Mouse (Mus musculus) right cerebral cortex, postnatal 10 days (tissue): ENCODE data around the gene Prune1.

ENCODE experiments used
- DNase-seq, 2 experiments: peaks; one replicate each; pipeline ENCODE4 v3.0.0; 2021; ENCODE audit warnings: low spot score in 2 of 2

Gene Prune1

GRCm38 (mm10) chr3:95277149-95277551 is 4.7 kb downstream of the Prune1 start:
- DNase-seq, result no peak

DNA sequence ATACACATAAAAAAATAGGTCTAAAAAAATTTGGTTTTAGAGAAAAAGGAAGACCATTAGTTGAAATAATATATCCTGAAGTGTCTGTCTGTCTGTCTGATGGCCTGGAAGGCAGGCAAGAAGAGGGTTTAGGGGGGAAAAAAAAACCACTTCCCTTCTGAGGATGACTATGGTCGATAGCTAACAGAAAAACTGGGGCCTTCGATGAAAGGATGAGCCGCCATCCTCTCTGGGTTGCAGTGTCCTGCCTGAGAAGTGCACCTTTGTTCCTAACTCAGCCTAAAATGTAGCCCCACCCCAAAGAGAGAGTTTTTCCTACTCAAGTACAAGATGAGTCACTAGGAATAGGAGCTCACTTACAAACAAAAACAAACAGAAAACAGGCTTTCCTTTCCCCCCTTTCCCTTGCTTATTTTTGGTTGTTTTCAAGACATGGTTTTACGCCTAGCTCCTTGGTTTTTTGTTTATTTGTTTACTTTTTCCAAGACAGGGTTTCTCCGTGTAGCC is 5.4 kb downstream of the Prune1 start:
- DNase-seq, result no peak

DNA sequence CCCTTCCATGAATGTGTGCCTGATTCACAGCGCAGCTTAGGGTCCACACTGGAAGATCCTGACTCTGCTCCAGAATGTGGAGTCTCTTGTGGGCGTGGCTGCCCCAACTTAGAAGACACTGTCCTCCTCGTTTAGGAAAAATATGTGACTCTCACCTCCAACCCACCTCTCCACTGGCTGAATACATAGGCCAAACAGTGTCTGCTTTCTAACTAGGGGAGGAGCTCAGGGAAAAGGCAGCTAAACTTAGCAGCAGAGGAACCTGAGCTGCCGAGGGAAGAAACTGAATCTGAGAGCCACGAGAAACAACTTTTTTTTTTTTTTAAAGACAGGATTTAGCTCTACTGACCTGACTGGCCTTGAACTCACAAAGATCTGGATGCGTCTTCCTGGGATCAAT is 6.7 kb downstream of the Prune1 start:
- no peak for DNase-seq

GRCm38 (mm10) chr3:95274453-95274852 is 7.4 kb downstream of the Prune1 start:
- no peak for DNase-seq

GRCm38 (mm10) chr3:95273471-95273870 is 8.4 kb downstream of the Prune1 start:
- no peak for DNase-seq

- no peak for DNase-seq
These were observed 11.0 kb downstream of the Prune1 start for GRCm38 (mm10) chr3:95270766-95271364.

- DNase-seq, result peak in 1 of 2 experiments; percentile 53
These were observed 12.1 kb downstream of the Prune1 start for GRCm38 (mm10) chr3:95269789-95270188.

DNA sequence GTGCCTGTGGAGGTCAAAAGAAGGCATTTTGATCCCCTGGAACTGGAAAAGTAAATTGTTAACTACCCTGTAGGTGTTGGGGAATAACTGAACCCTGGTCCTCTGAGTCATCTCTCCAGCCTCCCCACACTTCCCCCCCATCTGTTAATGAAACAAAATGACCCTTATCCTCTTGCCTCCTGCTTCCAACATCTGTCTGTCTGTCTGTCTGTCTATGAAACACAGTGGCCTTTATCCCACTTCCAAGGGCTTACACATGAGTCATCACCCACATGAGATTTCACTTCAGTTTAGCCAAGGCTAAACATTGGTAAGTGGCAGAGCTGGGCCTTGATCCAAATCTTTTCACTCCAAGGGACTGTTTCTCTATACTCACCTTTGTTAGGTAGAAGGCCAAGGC is 14.0 kb downstream of the Prune1 start:
- no peak for DNase-seq

GRCm38 (mm10) chr3:95266052-95266451 is 15.8 kb downstream of the Prune1 start:
- no peak for DNase-seq

DNA sequence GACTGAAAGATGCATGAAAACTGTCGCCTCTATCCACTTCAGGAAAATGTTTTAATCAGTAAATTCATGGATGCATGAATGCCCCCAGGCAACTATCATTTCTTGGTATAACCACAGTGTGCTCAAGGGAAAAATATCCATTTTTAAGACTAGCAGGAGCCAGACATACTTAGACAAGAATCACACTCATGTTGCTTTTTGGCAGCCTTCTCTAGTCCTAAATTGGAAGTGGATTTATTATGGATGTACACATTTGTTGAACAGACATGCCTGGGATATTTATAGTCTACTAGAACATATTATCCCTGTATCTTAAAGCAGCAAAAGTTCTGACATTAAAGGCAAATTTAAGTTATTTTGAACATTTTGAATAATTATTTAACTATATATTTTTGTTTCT is 17.2 kb downstream of the Prune1 start:
- DNase-seq, result no peak

DNA sequence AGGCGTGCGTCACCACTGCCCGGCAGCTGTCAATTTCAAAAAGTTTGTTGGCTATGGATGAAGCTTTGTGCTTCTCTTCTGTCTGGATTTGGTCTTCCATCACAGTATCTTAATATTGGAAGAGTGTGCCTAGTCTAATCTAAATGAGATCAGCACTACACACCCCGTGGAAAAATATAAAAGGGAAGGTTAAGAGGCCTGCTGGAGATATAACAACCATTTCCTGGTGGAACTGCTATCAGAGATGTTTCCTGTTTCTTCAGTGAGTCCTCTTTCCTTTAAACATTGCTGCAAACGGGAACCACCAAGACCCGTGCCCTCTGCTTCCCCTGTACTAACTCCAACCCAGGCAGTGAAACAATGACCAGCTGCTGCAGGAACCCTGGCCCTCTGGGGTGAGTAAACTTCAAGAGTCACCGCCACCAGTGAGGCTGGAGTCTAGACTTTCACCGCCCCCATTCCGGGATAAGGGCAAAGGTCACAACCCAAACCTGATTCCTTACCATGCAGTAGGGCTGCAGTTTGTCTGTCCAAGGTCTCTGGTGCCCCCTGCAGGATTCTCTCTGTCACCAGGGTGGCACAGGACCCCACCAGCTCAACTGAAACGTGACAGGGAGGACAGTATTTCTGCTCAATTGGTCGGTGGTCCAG is 18.7 kb downstream of the Prune1 start:
- DNase-seq, result peak; percentile 63 to 79

- no peak for DNase-seq
These were observed 19.9 kb downstream of the Prune1 start for GRCm38 (mm10) chr3:95261975-95262374.

DNA sequence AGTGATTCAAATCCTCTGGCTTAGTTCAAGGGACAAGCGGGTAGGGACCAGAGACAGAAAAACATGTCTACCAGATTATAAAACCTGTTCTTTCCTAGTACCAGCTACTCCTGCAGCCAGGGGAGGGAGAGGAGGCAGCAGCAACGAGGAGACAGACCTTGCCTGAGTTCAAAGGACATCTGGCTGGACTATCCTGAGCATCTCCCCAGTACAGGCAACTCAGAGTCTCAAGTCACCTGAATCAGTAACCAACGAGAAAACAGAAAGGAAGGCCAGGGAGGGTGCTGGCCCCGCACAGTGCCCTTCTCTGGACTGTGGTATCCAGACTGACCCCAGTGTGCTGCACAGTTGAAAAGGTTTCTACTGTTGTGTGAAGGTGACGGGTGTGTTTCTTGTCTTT is 24.9 kb downstream of the Prune1 start:
- no peak for DNase-seq

DNA sequence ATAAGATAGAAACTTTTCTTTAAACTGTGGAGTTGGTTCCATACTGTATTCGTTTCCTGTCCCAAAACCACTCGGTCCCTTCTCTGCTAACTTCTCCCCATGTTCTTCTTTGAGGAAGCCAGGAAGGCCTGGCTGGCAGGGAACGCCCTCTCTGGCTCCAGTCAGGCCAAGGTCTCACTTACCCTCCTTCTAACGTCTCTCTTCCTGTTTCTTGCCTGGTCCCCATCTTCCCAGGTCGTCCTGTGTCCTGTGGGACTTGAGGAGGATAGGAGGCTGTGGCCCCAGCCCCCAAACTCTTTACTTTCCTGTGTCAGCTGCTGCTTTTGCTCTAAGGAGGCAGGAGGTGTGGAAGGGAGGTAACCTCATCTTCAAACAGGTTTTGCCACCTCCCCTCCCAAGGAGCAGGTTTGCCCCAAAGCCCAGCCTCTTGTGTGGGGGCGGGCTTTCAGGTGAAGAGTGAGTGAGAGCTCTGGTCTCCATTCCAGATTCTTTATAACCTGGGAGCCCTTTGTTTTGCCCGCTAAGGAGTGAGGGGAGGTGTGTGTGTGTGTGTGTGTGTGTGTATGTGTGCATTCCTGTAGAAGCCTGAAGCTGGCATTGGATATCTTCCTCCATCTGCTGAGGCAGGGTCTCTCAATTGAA is 31.0 kb downstream of the Prune1 start, which contains the start of gene Bnipl:
TSS of gene Bnipl (minus strand) at position 411 of the 642 bp plus-strand sequence.
- DNase-seq, result no peak

- DNase-seq, result no peak
These were observed 31.5 kb downstream of the Prune1 start for GRCm38 (mm10) chr3:95250361-95250760.

- DNase-seq, result no peak
These were observed 34.1 kb downstream of the Prune1 start for GRCm38 (mm10) chr3:95247660-95248336.

GRCm38 (mm10) chr3:95246465-95247231 is 35.2 kb downstream of the Prune1 start:
- peak; percentile 80 for DNase-seq

- DNase-seq, result no peak
These were observed 38.8 kb downstream of the Prune1 start for GRCm38 (mm10) chr3:95243086-95243485.

- DNase-seq, result no peak
These were observed 40.4 kb downstream of the Prune1 start, which contains the start of gene Gm128 for GRCm38 (mm10) chr3:95241498-95241897. Gene Gm128, minus strand, starts transcription at chr3:95241598.

DNA sequence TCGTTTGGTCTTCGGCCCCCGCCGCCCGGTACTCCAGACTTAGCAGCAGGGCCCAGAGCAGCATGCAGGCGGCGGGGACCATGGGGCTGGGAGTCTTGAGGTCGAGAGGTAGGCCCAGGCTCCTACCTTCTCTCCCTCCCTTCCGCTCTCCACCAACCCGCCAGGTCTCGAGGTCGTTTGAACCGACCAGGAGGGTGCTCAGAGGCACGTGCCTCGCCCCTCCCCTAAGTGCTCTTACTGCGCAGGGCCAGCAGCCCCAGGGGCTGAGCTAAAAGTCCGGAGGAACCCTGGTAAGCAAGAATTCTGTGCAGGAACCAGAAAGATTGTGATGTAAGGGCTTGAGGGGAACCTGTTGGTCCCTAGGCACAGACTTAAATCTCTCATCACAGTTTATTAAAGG is 41.0 kb downstream of the Prune1 start:
- no peak for DNase-seq

DNA sequence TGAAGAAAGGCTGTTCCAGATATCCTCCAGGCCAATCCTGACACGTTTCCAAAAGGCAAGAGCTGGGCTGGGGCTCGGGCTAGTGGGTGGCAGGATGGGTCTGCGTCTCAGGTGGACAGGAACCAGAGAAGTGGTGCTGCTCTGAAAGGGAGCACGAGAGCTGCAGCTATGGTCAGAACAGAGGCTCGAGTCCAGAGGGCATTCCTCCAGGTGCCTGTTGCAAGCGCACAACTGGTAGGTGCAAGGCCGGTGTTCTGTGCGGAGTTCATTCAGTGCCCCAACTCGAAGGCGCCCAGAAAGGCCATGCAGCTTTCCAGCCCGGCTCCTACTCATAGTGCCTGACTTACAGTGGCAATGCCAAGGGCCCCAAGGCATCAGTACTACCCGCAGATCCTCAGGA is 41.9 kb downstream of the Prune1 start:
- DNase-seq, result no peak

- no peak for DNase-seq
These were observed 42.9 kb downstream of the Prune1 start for GRCm38 (mm10) chr3:95239022-95239421.
